In genomic region chr11:30771267-30771903, GRCm38 (mm10) we compare ENCODE assay signal across 8 mouse cellular contexts. TPM values are rescaled to one million over a fixed set of nuclear protein-coding genes. Genes with fewer than 3 reads are reported as not detected.
DNase-seq lines count a peak whose midpoint lies in the region; ATAC-seq lines count a peak whose summit lies in the region.

Gene Psme4 (plus strand): TSS chr11:30771726.

- peak; percentile 96 for DNase-seq in adipocyte (ENCODE audit: low spot score)
- DNase-seq in embryo, embryonic 10 days (ENCODE audit: low spot score), result peak; percentile 95
- peak; percentile 97 for DNase-seq in gastrocnemius, postnatal 14 days
- DNase-seq in left cerebral cortex, postnatal 10 days (ENCODE audit: extremely low spot score in 1 of 2, low spot score in 2 of 2), result peak; percentile 89 to 98
- DNase-seq in right cerebral cortex, postnatal 25 days, result peak; percentile 94
- peak; percentile 91 to 96 for DNase-seq in urinary bladder, postnatal 4 days (ENCODE audit: low spot score in 2 of 2)

- peak; percentile 96 for ATAC-seq in inflammation-experienced regulatory T-cells, adult 6 months
- peak; percentile 94 for ATAC-seq in megakaryocyte-erythroid progenitor cell, adult 5-6 weeks (replicated peaks; ENCODE audit: low FRiP score, low TSS enrichment, poor library complexity, severe bottlenecking)

- intact Hi-C loops in gastrocnemius, postnatal 14 days (cut with DNase I; ENCODE audit: low total_unique reads), result no loop called here
- intact Hi-C loops in left cerebral cortex, postnatal 10 days (cut with DNase I), result no loop called here

RNA-seq across cellular contexts. Expression of gene Psme4, which starts in this region (rescaled TPM):
- total RNA-seq in gastrocnemius, postnatal 14 days (2021), result 10 to 100 TPM; 79.1 to 91.1 TPM
- 10 to 100 TPM; 22.2 to 29.8 (median 27.3) TPM for polyA plus RNA-seq in inflammation-experienced regulatory T-cells, adult 6 months (2017; shearing (Covaris generic))
- 10 to 100 TPM; 54.5 to 55.2 TPM for total RNA-seq in left cerebral cortex, postnatal 10 days (2021)
- 43.9 and 53.4 TPM in 2 replicates for total RNA-seq in megakaryocyte-erythroid progenitor cell, adult 5-6 weeks (2014; fragmentation: Nextera tagmentation)
- total RNA-seq in megakaryocyte-erythroid progenitor cell, adult 5-6 weeks (2017), result 52.4 and 54.8 TPM in 2 replicates

Comparison
In these comparisons a context has a peak if more than half of its experiments do, and no peak if none do; other contexts are left out.
1. Peak in every context shown above with its lines: DNase-seq and ATAC-seq.